Mouse (Mus musculus) CH12.LX (cell line): ENCODE measurements around the gene Ago4. TPM values are rescaled to one million over a fixed set of nuclear protein-coding genes. Genes with fewer than 3 reads are reported as not detected.
A peak's percentile ranks its signal among the peaks of the same experiment; 100 is the strongest.

Source experiments
- DNase-seq: peaks from one replicate; pipeline ENCODE4 v3.0.0-alpha.2; 2013; ENCODE audit errors: extremely low read depth
- H3K27ac ChIP-seq: 2 replicates; pipeline ENCODE4 v1.5.1; 2012; ENCODE audit warnings: low read depth, mild to moderate bottlenecking, control low read depth, moderate library complexity; ENCODE audit not compliant: insufficient read depth
- H3K27me3 ChIP-seq: replicated peaks from 2 replicates; pipeline ENCODE3; 2012; ENCODE audit warnings: inconsistent platforms
- H3K36me3 ChIP-seq, 2 experiments: replicated peaks in 1 of 2; 2 replicates each; pipeline versions ENCODE3 to v1.6.1; 2012; ENCODE audit warnings: inconsistent platforms in 1 of 2, low read length in 1 of 2, mild to moderate bottlenecking in 1 of 2, mixed read lengths in 1 of 2, moderate library complexity in 1 of 2; ENCODE audit not compliant: control insufficient read depth in 1 of 2, insufficient read depth in 1 of 2
- H3K4me1 ChIP-seq, 2 experiments: 2 replicates each; pipeline ENCODE4 v1.6.1; 2012; ENCODE audit warnings: inconsistent platforms in 1 of 2, moderate library complexity in 1 of 2; ENCODE audit not compliant: insufficient read depth in 2 of 2, control insufficient read depth in 1 of 2
- H3K4me2 ChIP-seq: 2 replicates; pipeline ENCODE4 v1.6.1; 2012; ENCODE audit warnings: low read depth, mild to moderate bottlenecking, control low read depth; ENCODE audit not compliant: poor library complexity, insufficient read depth, severe bottlenecking
- H3K4me3 ChIP-seq, 3 experiments: fragments of 150-350 bp in 1 of 3; sonication (generic) in 1 of 3; replicated peaks in 1 of 3; 2 replicates each; pipeline versions ENCODE3 to v1.5.1; 2011 to 2012; ENCODE audit warnings: low read depth in 2 of 3, low read length in 2 of 3, mild to moderate bottlenecking in 2 of 3, moderate library complexity in 2 of 3, control low read depth in 1 of 3, improper control_type of control experiment in 1 of 3, inconsistent platforms in 1 of 3, mixed read lengths in 1 of 3; ENCODE audit not compliant: poor library complexity in 1 of 3
- H3K79me2 ChIP-seq: replicated peaks from 2 replicates; pipeline ENCODE4 v1.6.1; 2012; ENCODE audit warnings: mild to moderate bottlenecking, moderate library complexity; ENCODE audit not compliant: control insufficient read depth, poor library complexity, insufficient read depth, severe bottlenecking; ENCODE audit errors: extremely low read depth
- H3K9ac ChIP-seq: 2 replicates; pipeline ENCODE4 v1.6.1; 2012; ENCODE audit warnings: low read depth, mild to moderate bottlenecking, control low read depth, moderate library complexity; ENCODE audit not compliant: insufficient read depth
- H3K9me3 ChIP-seq: replicated peaks from 2 replicates; pipeline ENCODE3; 2012; ENCODE audit warnings: low read length, inconsistent platforms, mixed read lengths
- ELF1 ChIP-seq: IDR thresholded peaks from 2 replicates; pipeline ENCODE4 v1.6.1; 2014; ENCODE audit warnings: low read depth, mild to moderate bottlenecking, inconsistent platforms, low read length, improper control_type of control experiment
- HCFC1 ChIP-seq: IDR thresholded peaks from 2 replicates; pipeline ENCODE4 v1.6.1; 2012; ENCODE audit warnings: low read depth, mild to moderate bottlenecking, inconsistent platforms, low read length, improper control_type of control experiment
- IRF4 ChIP-seq: IDR thresholded peaks from 2 replicates; pipeline ENCODE4 v1.6.1; 2014; ENCODE audit warnings: low read depth, mild to moderate bottlenecking, inconsistent platforms, low read length, improper control_type of control experiment
- JUN ChIP-seq: IDR thresholded peaks from 2 replicates; pipeline ENCODE4 v1.6.1; 2011; ENCODE audit warnings: low read depth, mild to moderate bottlenecking, low read length, improper control_type of control experiment, moderate library complexity; ENCODE audit not compliant: insufficient read depth
- MAZ ChIP-seq: IDR thresholded peaks from 2 replicates; pipeline ENCODE4 v1.6.1; 2012; ENCODE audit warnings: low read depth, mild to moderate bottlenecking, inconsistent platforms, low read length, improper control_type of control experiment, moderate library complexity
- MEF2A ChIP-seq: IDR thresholded peaks from 2 replicates; pipeline ENCODE4 v1.6.1; 2014; ENCODE audit warnings: low read depth, mild to moderate bottlenecking, inconsistent platforms, low read length, improper control_type of control experiment, borderline replicate concordance
- PAX5 ChIP-seq: IDR thresholded peaks from 2 replicates; pipeline ENCODE4 v1.6.1; 2012; ENCODE audit warnings: low read length, inconsistent platforms, mixed read lengths
- POLR2AphosphoS2 ChIP-seq: IDR thresholded peaks from 2 replicates; pipeline ENCODE4 v1.6.1; 2011; ENCODE audit warnings: low read depth, low read length, improper control_type of control experiment
- SIN3A ChIP-seq: IDR thresholded peaks from 2 replicates; pipeline ENCODE4 v1.6.1; 2012; ENCODE audit warnings: low read length, improper control_type of control experiment, inconsistent platforms
- SMC3 ChIP-seq: IDR thresholded peaks from 2 replicates; pipeline ENCODE4 v1.6.1; 2011; ENCODE audit warnings: low read depth, low read length, improper control_type of control experiment
- TBP ChIP-seq: conservative IDR thresholded peaks from 2 replicates; pipeline ENCODE4 v1.6.1; 2011; ENCODE audit warnings: low read depth, low read length, improper control_type of control experiment
- TCF12 ChIP-seq: IDR thresholded peaks from 2 replicates; pipeline ENCODE4 v1.6.1; 2014; ENCODE audit warnings: low read depth, mild to moderate bottlenecking, inconsistent platforms, low read length, improper control_type of control experiment
- ZNF384 ChIP-seq: IDR thresholded peaks from 2 replicates; pipeline ENCODE4 v1.6.1; 2012; ENCODE audit warnings: low read depth, low read length, improper control_type of control experiment, inconsistent platforms
- dilution Hi-C: fragments of 300-500 bp; cut with MboI; formaldehyde crosslinking; loops from 2 replicates; pipeline ENCODE4 v1.14.3; 2020; ENCODE audit warnings: low sequenced_read_pairs; ENCODE audit not compliant: extremely low pct_unique_long_range_greater_than_20kb, extremely low pct_ligation_motif_present
- in situ Hi-C: fragments of 300-500 bp; cut with MboI; formaldehyde crosslinking; loops from 3 replicates; pipeline ENCODE4 v1.14.3; 2019; ENCODE audit warnings: low sequenced_read_pairs, low pct_ligation_motif_present, low pct_unique_long_range_greater_than_20kb, mixed read lengths
- polyA plus RNA-seq: library from polyadenylated mRNA; unstranded; fragments of >175 nt; gene quantifications from 2 replicates; pipeline ENCODE4 v1.2.1, GENCODE M21; 2012; ENCODE audit warnings: low read depth; ENCODE audit not compliant: insufficient read length
- total RNA-seq, 2 experiments: library from RNA; depleted of rRNA; stranded (reverse); fragments of 300-350 nt in 1 of 2; fragments of >200 nt in 1 of 2; gene quantifications; 2 replicates each; pipeline ENCODE4 v1.2.3; 2012 to 2014

Ago4 gene
- total and polyA plus RNA-seq, 3 experiments: 1.2 to 2.6 (median 1.3) TPM

DNA sequence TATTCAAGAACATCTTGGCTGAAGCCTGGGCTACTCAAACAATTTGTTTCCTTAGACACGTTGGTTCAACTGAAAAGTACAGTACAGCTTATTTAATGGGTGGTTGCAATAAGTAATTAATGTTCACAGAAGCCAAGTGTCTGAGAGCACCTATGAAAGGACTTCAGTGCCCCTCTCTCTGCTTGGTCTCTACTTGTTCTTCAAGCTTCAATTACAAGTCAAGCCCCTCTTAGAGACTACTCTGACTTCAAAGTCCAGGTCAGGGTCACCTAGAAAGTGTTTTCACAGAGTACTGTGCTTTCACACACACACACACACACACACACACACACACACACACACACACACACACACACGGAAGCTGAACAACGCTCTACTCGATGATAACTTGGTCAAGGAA, 39.9 kb downstream of the Ago4 start:
- in situ Hi-C loops: no loop called here
- Histone ChIP-seq H3K27me3 (no peaks in the 10 kb centered on the region), H3K79me2 (no peaks in the 10 kb centered on the region), H3K9ac (no peak overlapping the region), H3K4me3 (no peak overlapping the region), H3K9me3 (no peaks in the 10 kb centered on the region), H3K27ac (no peak overlapping the region), H3K36me3 (peaks cover 2 to 5% of the 10 kb centered on the region in 2 experiments), H3K4me1 (peaks cover 4 to 12% of the 10 kb centered on the region in 2 experiments; a peak in 2 of 4 replicates), H3K4me2 (no peak overlapping the region)
- TF ChIP-seq IRF4: no peak
- no peak for DNase-seq
- dilution Hi-C loops: no loop called here

DNA sequence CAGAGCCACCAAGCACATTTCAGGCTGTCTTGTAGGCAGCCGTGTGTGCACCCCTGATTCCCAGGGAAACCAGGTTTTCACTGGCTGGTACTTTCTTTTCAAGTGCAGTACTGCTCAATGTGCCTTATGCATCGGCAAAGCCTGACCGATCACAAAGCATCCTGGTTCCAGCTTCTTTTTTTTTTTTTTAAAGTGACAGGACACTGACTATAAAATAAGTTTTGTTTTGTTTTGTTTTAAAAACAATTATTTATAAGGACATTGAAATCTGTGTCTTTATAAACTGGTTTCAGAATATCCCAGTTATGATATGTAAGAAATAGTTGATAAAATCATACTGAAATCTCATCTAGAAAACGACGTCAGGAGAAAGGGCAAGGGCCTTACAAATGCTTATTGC, 41.3 kb downstream of the Ago4 start:
- Histone ChIP-seq H3K36me3 (peaks cover 2 to 4% of the 10 kb centered on the region in 2 experiments), H3K4me1 (peaks cover 4 to 12% of the 10 kb centered on the region in 2 experiments; a peak in 2 of 4 replicates), H3K27ac (no peak overlapping the region), H3K9me3 (no peaks in the 10 kb centered on the region), H3K27me3 (no peaks in the 10 kb centered on the region), H3K79me2 (no peaks in the 10 kb centered on the region), H3K4me3 (no peak overlapping the region), H3K9ac (no peak overlapping the region), H3K4me2 (no peak overlapping the region)
- dilution Hi-C loops: no loop called here
- DNase-seq: no peak
- in situ Hi-C loops: no loop called here
- peak; percentile 95 for TF ChIP-seq ZNF384
- no peak for TF ChIP-seq PAX5

DNA sequence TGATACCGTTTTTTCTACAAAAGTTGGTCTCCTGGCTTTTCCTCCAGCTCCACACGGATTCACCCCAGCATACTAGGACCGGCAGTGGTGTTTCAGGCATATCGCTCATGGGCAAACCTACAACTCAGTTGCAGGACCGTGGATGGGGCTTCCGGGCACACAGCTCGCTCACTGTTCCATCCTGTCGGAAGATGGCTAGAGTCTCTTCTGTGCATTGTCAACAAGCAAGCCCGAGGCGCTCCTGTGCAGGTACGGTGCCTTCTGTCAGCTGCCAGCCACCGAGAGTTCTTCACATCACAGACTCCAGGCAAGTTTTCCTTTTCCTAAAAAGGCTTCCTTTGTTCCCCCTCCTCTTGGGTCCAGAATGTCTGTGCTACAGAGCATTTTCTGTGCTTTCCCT, 42.5 kb downstream of the Ago4 start:
- Histone ChIP-seq H3K9me3 (no peaks in the 10 kb centered on the region), H3K27me3 (no peaks in the 10 kb centered on the region), H3K36me3 (no peaks in the 10 kb centered on the region), H3K79me2 (no peaks in the 10 kb centered on the region), H3K27ac (no peak overlapping the region), H3K4me3 (no peak overlapping the region), H3K9ac (no peak overlapping the region), H3K4me1 (peaks cover 4 to 12% of the 10 kb centered on the region in 2 experiments; a peak in 2 of 4 replicates), H3K4me2 (no peak overlapping the region)
- in situ Hi-C loops (no loop called here), dilution Hi-C loops (no loop called here)
- no peak for TF ChIP-seq HCFC1
- TF ChIP-seq MAZ: no peak
- no peak for TF ChIP-seq MEF2A
- no peak for TF ChIP-seq SIN3A
- TF ChIP-seq TBP: no peak
- TF ChIP-seq ELF1: no peak
- TF ChIP-seq POLR2AphosphoS2: no peak
- no peak for TF ChIP-seq JUN
- TF ChIP-seq SMC3: no peak
- no peak for TF ChIP-seq TCF12
- no peak for DNase-seq
